Mouse (Mus musculus): ENCODE data around the gene Unc79.

The Unc79 gene

DNA sequence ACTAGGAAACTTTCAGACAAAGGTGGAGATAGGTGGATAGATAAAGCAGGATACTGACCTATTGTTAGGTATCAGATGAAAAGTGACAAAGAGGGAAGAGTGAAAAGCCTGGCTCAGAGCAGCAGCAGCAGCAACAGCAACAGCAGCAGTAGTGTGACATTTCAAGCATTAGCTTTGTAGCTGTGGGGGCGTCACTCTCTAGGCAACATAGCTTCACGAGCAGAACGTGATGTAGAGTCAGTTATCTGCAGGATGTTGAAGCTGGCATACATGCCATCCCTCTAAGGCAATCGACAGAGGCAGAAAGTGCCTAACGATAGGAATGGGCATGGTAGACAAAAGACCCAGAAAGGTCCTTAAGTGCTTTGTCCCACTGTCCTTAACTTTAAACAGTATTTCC is 173.3 kb downstream of the Unc79 start:
- no peak for DNase-seq (ENCODE audit: low spot score in 2 of 2)

- no peak for DNase-seq (ENCODE audit: low spot score in 2 of 2)
Observed at GRCm38 (mm10) chr12:103123861-103124260, 175.2 kb downstream of the Unc79 start.

DNA sequence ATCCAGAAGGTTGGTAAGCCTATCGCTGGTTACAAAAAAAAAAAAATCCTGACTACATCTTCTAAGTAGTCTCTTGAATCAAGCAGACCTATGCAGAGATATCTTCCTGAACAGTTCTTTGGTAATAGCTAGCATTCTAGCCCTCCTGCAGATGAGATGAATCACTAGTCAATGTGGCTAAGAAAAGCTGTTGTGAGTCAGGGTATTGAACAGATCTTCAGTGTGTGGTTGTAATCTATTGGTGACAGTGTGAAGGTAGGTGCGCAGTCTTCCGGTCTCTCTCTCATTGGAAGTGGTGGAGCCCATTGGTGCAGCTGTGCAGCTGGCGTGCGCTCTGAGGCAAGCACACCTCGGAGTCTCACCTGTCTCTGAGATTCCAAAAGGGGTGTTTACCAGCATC is 180.3 kb downstream of the Unc79 start:
- DNase-seq (ENCODE audit: low spot score in 2 of 2) = no peak

- DNase-seq (ENCODE audit: low spot score in 2 of 2) = no peak
Observed at GRCm38 (mm10) chr12:103129395-103130248, 181.0 kb downstream of the Unc79 start.

- no peak for DNase-seq (ENCODE audit: low spot score in 2 of 2)
Observed at GRCm38 (mm10) chr12:103131419-103131818, 182.8 kb downstream of the Unc79 start.

GRCm38 (mm10) chr12:103142550-103143010 is 193.9 kb downstream of the Unc79 start:
- DNase-seq (ENCODE audit: low spot score in 2 of 2) = no peak

DNA sequence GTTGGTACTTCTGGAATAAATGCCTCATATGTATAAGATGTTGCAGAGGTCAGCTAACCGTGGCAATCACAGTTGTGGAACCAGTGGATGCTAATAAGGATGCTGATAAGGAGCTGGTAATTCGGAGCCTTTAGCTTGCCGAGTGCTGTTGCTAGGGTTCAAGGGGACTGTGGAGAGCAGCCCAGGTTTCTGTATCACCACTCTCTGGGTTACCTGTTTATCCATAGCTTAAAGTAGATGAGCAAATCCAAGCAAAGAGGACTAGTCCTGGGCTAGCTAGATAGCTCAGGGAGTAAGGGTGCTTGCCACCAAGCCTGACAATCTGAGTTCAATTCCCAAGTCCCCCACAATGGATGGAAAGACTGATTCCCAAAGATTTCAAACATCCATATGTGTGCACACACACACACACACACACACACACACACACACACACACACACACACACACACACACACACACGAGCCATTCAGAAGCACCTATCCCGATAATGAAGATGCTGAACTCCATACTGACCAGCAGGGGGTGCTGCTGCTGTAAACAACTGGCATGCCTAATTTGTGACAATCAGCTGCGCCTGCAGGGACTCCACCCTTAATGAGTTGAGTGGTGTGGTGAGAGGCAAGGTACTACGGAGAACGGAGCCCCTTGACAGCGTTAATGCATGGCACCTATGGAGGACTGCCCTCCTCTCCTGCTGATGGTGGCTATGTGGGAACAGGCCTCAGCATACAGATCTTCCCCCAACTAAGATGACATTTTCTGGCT is 195.3 kb downstream of the Unc79 start:
- DNase-seq (ENCODE audit: low spot score in 2 of 2) = peak; percentile 2 to 20

DNA sequence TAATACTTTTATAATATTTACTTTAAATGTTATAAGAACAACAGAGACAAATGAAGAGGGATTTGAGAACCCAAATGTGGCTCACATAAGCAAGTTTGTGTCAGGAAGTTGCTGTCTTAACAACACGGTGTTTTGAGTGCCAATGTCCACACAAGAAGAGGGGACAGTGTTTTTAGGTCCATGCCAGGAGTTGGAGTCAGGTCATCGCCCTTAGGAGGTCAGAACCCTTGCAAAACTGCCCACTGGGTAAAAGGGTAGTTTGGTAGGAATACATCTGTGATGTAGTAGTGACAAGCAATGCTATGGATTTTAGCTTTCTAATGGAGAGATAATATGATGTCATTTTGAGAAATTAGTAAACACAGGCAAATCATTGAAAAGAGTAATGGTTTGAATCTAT is 201.6 kb downstream of the Unc79 start:
- no peak for DNase-seq (ENCODE audit: low spot score in 2 of 2)

DNA sequence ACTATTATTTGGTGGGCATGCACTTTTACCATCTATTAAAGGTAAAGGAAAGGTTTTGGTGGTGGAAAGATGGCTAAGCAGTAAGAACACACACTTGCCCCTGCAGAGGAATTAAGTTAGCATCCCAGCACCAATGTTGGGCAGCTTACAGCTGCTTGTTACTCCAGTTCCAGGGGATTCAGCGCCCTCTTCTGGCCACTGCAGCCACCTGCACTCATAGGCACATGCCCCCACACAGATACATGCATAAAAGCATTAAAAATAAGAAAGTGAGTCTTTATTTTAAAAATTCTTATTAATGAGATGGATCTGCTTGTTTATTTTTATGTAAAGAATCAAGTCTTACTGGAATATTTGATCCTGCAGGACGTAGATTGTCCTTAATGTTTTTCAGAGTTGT is 206.3 kb downstream of the Unc79 start:
- no peak for DNase-seq (ENCODE audit: low spot score in 2 of 2)

DNA sequence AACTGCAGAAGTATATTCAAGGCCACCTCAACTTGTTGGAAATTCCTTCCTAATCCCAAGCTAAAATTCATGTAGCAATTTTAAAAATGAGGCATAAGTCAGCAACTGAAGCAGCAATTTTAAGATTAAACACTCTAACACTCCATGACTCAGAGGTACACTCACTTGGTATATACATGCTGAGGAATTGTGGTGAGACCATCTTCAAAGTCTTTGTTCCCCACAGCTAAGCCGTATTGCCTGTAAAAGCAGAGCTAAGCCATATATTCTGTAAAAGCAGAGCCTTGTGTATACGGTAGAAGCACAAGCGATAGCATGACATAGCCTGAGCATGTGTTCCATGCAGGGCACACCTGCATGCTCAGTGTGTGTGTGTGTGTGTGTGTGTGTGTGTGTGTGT is 206.7 kb downstream of the Unc79 start:
- no peak for DNase-seq (ENCODE audit: low spot score in 2 of 2)

GRCm38 (mm10) chr12:103157129-103157910 is 208.7 kb downstream of the Unc79 start:
- no peak for DNase-seq (ENCODE audit: low spot score in 2 of 2)

- DNase-seq (ENCODE audit: low spot score in 2 of 2) = no peak
Observed at GRCm38 (mm10) chr12:103159016-103159415, 210.4 kb downstream of the Unc79 start.

GRCm38 (mm10) chr12:103160721-103161120 is 212.1 kb downstream of the Unc79 start:
- no peak for DNase-seq (ENCODE audit: low spot score in 2 of 2)

GRCm38 (mm10) chr12:103163596-103163995 is 214.9 kb downstream of the Unc79 start:
- no peak for DNase-seq (ENCODE audit: low spot score in 2 of 2)

GRCm38 (mm10) chr12:103164101-103165030 is 215.7 kb downstream of the Unc79 start:
- no peak for DNase-seq (ENCODE audit: low spot score in 2 of 2)

- DNase-seq (ENCODE audit: low spot score in 2 of 2) = no peak
Observed at GRCm38 (mm10) chr12:103168892-103169291, 220.2 kb downstream of the Unc79 start.

GRCm38 (mm10) chr12:103183057-103183456 is 234.4 kb downstream of the Unc79 start:
- no peak for DNase-seq (ENCODE audit: low spot score in 2 of 2)

- no peak for DNase-seq (ENCODE audit: low spot score in 2 of 2)
Observed at GRCm38 (mm10) chr12:103187020-103187419, 238.4 kb downstream of the Unc79 start.

DNA sequence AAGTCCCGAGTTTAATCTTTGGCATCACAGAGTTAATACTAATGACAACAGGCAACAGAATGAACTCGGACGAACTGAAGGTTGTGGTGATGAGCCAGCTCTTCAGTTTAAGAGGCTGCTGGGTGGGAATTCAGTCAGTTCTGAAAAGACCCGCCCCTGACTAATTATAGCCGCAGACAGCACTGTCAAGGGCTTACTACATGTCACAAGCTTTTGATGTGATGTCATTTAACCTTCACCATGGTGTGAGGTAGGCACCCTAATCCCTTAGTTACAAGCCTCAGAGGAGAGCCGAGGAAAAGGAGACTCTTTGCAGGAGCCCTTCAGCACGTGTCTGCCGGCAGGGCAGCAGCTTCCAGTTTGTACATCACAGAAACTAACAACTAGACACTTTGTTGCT is 239.6 kb downstream of the Unc79 start:
- DNase-seq (ENCODE audit: low spot score in 2 of 2) = no peak

- no peak for DNase-seq (ENCODE audit: low spot score in 2 of 2)
Observed at GRCm38 (mm10) chr12:103189771-103190170, 241.1 kb downstream of the Unc79 start.

GRCm38 (mm10) chr12:103192996-103193395 is 244.3 kb downstream of the Unc79 start:
- DNase-seq (ENCODE audit: low spot score in 2 of 2) = no peak

All from spleen, postnatal 36 days (tissue).